Mouse (Mus musculus) heart, postnatal 36 days (tissue): ENCODE data around the gene Ogfod3. TPM values are rescaled to one million over a fixed set of nuclear protein-coding genes. Genes with fewer than 3 reads are reported as not detected.

Experiments
- DNase-seq, 2 experiments: peaks; one replicate each; pipeline ENCODE4 v3.0.0; 2021 to 2022
- intact Hi-C: fragments of 180-260 bp; cut with DNase I; formaldehyde crosslinking; loops from one replicate; pipeline ENCODE4 v1.15.1; 2025
- total RNA-seq, 2 experiments: library from RNA; stranded (reverse); gene quantifications; 2 replicates each; pipeline ENCODE4 v1.2.3; 2021

Gene Ogfod3
- total RNA-seq, 2 experiments from 2014 or later: 14.7 to 19.1 TPM

DNA sequence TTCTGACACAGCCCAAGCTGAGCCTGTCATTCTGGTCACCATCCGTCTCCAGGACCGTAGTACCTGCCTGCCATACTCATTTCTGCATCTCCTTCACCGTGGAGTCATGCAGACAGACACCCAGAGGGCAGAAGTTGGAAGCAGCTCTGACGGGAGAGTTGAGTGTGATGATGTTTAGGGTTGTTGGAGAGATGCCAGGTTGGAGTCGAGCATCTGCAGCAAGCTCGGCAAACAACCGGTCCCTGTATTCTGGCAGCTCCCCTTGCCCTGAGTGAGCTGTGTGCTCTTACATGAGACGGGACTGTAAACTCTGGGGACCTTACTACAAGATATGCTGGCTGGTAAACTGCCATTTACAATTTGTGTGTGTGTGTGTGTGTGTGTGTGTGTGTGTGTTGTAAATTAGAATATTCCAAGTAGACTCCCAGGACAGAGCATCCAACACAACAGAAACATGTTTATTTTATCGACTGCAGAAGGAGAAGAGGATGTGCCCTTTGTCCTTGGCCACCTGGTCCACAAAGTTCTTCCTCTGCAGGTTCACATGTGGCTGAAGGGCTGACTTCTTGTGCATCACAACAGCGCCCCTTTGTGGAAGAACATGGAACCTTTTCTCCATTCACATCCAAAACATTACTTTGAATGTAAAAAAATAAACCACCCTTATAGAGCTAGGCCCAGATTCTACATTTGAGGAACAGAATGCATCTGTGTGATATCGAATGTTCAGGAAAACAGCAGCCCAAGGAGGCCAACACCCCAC is 2.9 kb downstream of the Ogfod3 start:
- intact Hi-C loops: loop anchor here (2.0 kb wide), 1 partner anchor 185 kb away; no protein-coding TSS in a partner anchor
- DNase-seq: peak in 1 of 2 experiments; percentile 17

DNA sequence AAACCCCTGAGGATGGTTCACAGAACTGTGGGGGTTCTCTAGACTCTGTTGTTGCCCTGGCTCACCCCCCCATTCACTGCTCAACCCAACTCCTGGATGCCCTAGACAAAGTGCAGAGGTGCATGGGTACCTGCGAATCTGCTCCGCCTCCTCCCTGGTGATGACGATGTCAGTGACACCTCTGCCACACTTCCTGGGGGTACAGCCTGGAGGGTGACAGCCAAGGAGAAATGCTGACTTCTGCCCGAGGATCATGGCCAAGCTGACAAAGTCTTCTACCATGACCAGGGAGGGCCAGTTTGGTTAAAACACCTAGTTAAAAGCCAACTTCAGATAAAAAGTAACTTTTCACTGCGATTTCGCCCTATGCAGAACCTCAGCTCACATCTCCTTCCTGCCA is 3.7 kb downstream of the Ogfod3 start:
- intact Hi-C loops: no loop called here
- DNase-seq: no peak

- intact Hi-C loops: no loop called here
- DNase-seq: no peak
Measured at GRCm38 (mm10) chr11:121199851-121200250, 4.7 kb downstream of the Ogfod3 start.

GRCm38 (mm10) chr11:121198622-121199021 is 5.9 kb downstream of the Ogfod3 start:
- intact Hi-C loops: no loop called here

GRCm38 (mm10) chr11:121193415-121193814 is 11.1 kb downstream of the Ogfod3 start:
- intact Hi-C loops: no loop called here

More at GRCm38 (mm10) chr11:121198622-121199021, 5.9 kb downstream of the Ogfod3 start:
- no peak for DNase-seq

GRCm38 (mm10) chr11:121192742-121193141 is 11.8 kb downstream of the Ogfod3 start:
- intact Hi-C loops: no loop called here
- no peak for DNase-seq

More at GRCm38 (mm10) chr11:121193415-121193814, 11.1 kb downstream of the Ogfod3 start:
- no peak for DNase-seq

DNA sequence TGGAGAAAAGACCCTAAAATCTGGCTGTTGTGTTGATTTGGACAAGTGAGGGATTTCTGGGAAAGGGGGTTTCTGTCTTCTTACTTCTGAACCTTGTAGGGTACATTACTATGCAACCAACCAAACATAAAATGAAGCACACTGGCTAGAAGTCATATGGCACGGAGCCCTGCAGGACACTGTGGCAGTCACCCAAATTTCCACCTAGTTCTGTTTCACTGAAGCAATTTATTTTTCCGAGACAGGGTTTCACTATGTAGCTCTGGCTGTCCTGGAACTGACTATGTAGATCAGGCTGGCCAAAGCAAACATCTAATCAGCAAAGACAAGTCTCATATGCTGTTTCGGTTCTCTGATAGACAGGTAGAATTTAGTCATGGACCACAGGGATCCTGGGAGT is 14.8 kb downstream of the Ogfod3 start:
- intact Hi-C loops: no loop called here

GRCm38 (mm10) chr11:121176285-121177270 is 27.9 kb downstream of the Ogfod3 start:
- intact Hi-C loops: no loop called here
- DNase-seq: peak; percentile 45 to 47

More for the DNA sequence above, 14.8 kb downstream of the Ogfod3 start:
- peak; percentile 53 to 57 for DNase-seq

DNA sequence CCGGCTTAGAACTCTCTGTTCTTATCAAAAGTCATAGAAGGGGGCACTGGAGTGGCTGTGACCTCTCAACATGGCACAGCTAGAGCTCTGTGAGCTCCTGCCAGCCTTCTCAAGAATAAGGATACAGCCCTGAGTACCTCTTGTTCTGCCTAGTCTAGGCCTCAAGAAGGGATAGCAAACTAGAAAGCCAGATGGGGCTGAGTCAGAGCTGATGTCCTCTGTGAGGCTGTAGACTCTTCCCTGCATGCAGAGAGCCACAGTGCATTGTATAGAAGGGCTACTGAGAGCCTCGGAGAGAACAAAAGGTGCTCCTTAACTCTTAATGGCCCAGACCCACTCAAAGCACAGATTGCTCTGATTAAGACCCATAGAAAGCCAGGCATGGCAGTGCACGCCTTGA is 30.3 kb downstream of the Ogfod3 start:
- DNase-seq: no peak
- intact Hi-C loops: no loop called here

GRCm38 (mm10) chr11:121173203-121173602 is 31.3 kb downstream of the Ogfod3 start:
- no peak for DNase-seq
- intact Hi-C loops: no loop called here

GRCm38 (mm10) chr11:121163751-121164150 is 40.8 kb downstream of the Ogfod3 start:
- no peak for DNase-seq
- intact Hi-C loops: no loop called here

DNA sequence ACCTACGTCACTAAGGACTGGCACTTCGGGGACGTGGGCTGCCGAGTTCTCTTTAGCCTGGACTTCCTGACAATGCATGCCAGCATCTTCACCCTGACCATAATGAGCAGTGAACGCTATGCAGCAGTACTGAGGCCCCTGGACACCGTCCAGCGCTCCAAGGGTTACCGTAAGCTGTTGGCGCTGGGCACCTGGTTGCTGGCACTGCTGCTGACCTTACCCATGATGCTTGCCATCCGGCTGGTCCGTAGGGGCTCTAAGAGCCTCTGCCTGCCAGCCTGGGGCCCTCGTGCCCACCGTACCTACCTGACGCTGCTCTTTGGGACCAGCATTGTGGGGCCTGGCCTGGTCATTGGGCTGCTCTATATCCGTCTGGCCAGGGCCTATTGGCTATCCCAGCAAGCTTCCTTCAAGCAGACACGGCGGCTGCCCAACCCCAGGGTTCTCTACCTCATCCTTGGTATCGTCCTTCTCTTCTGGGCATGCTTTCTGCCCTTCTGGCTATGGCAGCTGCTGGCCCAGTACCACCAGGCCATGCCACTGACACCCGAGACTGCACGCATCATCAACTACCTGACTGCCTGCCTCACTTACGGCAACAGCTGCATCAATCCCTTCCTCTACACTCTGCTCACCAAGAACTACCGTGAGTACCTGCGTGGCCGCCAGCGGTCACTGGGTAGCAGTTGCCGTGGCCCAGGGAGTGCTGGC is 43.7 kb downstream of the Ogfod3 start:
- intact Hi-C loops: no loop called here
- no peak for DNase-seq

- intact Hi-C loops: no loop called here
- no peak for DNase-seq
Measured at GRCm38 (mm10) chr11:121159971-121160370, 44.5 kb downstream of the Ogfod3 start, which contains the start of gene Uts2r. TSS of gene Uts2r (plus strand) at chr11:121160271.

GRCm38 (mm10) chr11:121156411-121156891 is 48.1 kb downstream of the Ogfod3 start:
- intact Hi-C loops: no loop called here

GRCm38 (mm10) chr11:121154203-121154602 is 50.3 kb downstream of the Ogfod3 start:
- DNase-seq: no peak
- intact Hi-C loops: no loop called here

More at GRCm38 (mm10) chr11:121156411-121156891, 48.1 kb downstream of the Ogfod3 start:
- peak; percentile 45 to 62 for DNase-seq

GRCm38 (mm10) chr11:121148193-121148592 is 56.3 kb downstream of the Ogfod3 start:
- DNase-seq: no peak
- intact Hi-C loops: no loop called here

GRCm38 (mm10) chr11:121145865-121146264 is 58.6 kb downstream of the Ogfod3 start, which contains the start of gene Tex19.1:
TSS of gene Tex19.1 (plus strand) at chr11:121146143.
- intact Hi-C loops: no loop called here
- no peak for DNase-seq

DNA sequence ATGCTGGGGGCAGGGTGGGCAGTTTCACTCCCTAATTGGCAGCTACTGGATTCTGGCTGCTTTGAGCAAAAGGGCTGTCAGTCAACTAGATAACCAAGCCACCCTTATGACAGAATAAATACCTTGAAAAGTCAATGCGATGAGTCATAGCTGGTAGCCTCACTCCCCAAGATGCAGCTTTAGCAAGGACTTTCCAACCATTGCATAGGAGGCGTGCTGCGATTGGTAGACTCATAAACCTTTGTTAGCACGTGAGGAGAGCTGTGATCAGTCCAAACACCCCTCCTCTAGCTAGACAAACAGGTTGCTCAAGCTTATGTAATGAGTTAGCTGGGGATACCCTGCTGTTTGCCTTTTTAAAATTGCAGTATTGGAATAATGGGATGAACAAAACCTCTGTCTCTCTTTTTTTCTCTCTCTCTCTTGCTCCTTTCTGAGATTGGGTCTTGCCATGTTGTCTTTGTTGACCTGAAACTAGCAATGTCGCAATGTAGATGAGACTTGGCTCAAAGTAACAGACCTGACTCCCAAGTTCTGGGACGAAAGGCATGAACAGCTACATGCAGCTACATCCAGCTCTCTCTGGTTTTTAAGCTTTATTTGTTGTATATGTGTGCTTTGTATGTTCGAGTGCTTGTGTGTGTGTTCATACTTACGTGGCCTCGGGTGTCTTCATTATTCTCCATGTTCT is 61.0 kb downstream of the Ogfod3 start:
- intact Hi-C loops: no loop called here
- DNase-seq: no peak

GRCm38 (mm10) chr11:121138732-121139131 is 65.8 kb downstream of the Ogfod3 start:
- intact Hi-C loops: loop anchor here (5.0 kb wide), 1 partner anchor 86 kb away; no protein-coding TSS in a partner anchor
- peak; percentile 7 to 11 for DNase-seq
